Mouse (Mus musculus): ENCODE measurements around the gene Tspan3. TPM values are rescaled to one million over a fixed set of nuclear protein-coding genes. Genes with fewer than 3 reads are reported as not detected.

Gene Tspan3
- polyA plus RNA-seq, 1 experiment from 2014 or later: 318 TPM

- H3K27ac ChIP-seq (replicated peaks): no peak overlapping the region
- no peaks in the 10 kb centered on the region for H3K27me3 ChIP-seq (ENCODE audit: control insufficient read depth, insufficient read depth, low read length)
- ATAC-seq (ENCODE audit: low FRiP score, low TSS enrichment): no peak
- DNase-seq (ENCODE audit: low spot score): no peak
- H3K4me1 ChIP-seq (replicated peaks; ENCODE audit: control insufficient read depth, insufficient read depth): no peaks in the 10 kb centered on the region
- no peak overlapping the region for H3K4me3 ChIP-seq (ENCODE audit: low read depth, low read length)
- no peak overlapping the region for H3K9ac ChIP-seq (ENCODE audit: low read length)
- no peaks in the 10 kb centered on the region for H3K9me3 ChIP-seq (ENCODE audit: control insufficient read depth, low read length)
- TF ChIP-seq CTCF (IDR thresholded peaks at IDR 0.05; ENCODE audit: low read depth) (peak; percentile 21; the same call in 1 of the 2 replicates), EP300 (optimal IDR thresholded peaks at IDR 0.05) (no peak)
- H3K4me2 ChIP-seq (replicated peaks; ENCODE audit: low read depth): no peak overlapping the region
- no peaks in the 10 kb centered on the region for H3K36me3 ChIP-seq (ENCODE audit: control insufficient read depth, insufficient read depth, low read length)
- WGBS: 58% methylated on average over 2 of the region's 2 CpGs
Observed at GRCm38 (mm10) chr9:56119651-56120050, 45.6 kb downstream of the Tspan3 start.

GRCm38 (mm10) chr9:56118582-56118981 is 46.7 kb downstream of the Tspan3 start:
- Histone ChIP-seq H3K4me1 (replicated peaks; ENCODE audit: control insufficient read depth, insufficient read depth) (no peaks in the 10 kb centered on the region), H3K27ac (replicated peaks) (no peak overlapping the region), H3K36me3 (ENCODE audit: control insufficient read depth, insufficient read depth, low read length) (no peaks in the 10 kb centered on the region), H3K27me3 (ENCODE audit: control insufficient read depth, insufficient read depth, low read length) (no peaks in the 10 kb centered on the region), H3K9ac (ENCODE audit: low read length) (peak overlapping the region; percentile 59), H3K9me3 (ENCODE audit: control insufficient read depth, low read length) (no peaks in the 10 kb centered on the region), H3K4me2 (replicated peaks; ENCODE audit: low read depth) (peak overlapping the region; percentile 68), H3K4me3 (ENCODE audit: low read depth, low read length) (peak overlapping the region; percentile 31)
- ATAC-seq (ENCODE audit: low FRiP score, low TSS enrichment): peak; percentile 41; the same call in 1 of the 2 replicates
- WGBS: 4% methylated on average over 14 of the region's 14 CpGs
- DNase-seq (ENCODE audit: low spot score): peak; percentile 77
- TF ChIP-seq EP300 (optimal IDR thresholded peaks at IDR 0.05) (no peak), CTCF (IDR thresholded peaks at IDR 0.05; ENCODE audit: low read depth) (peak; percentile 99)

DNA sequence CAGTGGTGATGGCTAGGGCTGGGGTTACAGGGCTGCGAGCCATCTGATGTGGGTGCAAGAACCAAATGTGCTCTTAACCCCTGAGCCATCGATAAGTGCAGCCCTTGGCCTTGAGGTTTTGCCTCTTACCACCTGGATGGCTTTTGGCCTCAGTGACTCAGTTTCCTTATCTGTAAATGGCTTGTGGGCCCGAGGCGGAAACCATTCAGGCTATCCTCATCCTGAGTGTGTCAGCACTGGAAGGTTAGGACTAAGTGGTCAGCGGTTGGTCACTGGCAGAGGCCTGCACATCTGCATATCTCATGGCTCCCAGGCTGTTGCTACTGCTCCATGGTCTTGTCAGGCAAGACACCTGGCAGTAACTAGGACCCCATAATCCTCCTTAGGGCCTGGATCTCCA is 47.2 kb downstream of the Tspan3 start:
- H3K4me2 ChIP-seq (replicated peaks; ENCODE audit: low read depth): no peak overlapping the region; the same call in 1 of the 2 replicates
- no peak overlapping the region for H3K4me3 ChIP-seq (ENCODE audit: low read depth, low read length)
- no peak overlapping the region for H3K9ac ChIP-seq (ENCODE audit: low read length)
- no peaks in the 10 kb centered on the region for H3K36me3 ChIP-seq (ENCODE audit: control insufficient read depth, insufficient read depth, low read length)
- no peak overlapping the region for H3K27ac ChIP-seq (replicated peaks)
- ATAC-seq (ENCODE audit: low FRiP score, low TSS enrichment) (no peak), DNase-seq (ENCODE audit: low spot score) (no peak)
- TF ChIP-seq CTCF (IDR thresholded peaks at IDR 0.05; ENCODE audit: low read depth) (no peak), EP300 (optimal IDR thresholded peaks at IDR 0.05) (no peak)
- WGBS: 83% methylated on average over 5 of the region's 5 CpGs
- H3K9me3 ChIP-seq (ENCODE audit: control insufficient read depth, low read length): no peaks in the 10 kb centered on the region
- no peaks in the 10 kb centered on the region for H3K27me3 ChIP-seq (ENCODE audit: control insufficient read depth, insufficient read depth, low read length)
- H3K4me1 ChIP-seq (replicated peaks; ENCODE audit: control insufficient read depth, insufficient read depth): no peaks in the 10 kb centered on the region

- no peak overlapping the region for H3K4me2 ChIP-seq (replicated peaks; ENCODE audit: low read depth)
- H3K9me3 ChIP-seq (ENCODE audit: control insufficient read depth, low read length): no peaks in the 10 kb centered on the region
- no peaks in the 10 kb centered on the region for H3K36me3 ChIP-seq (ENCODE audit: control insufficient read depth, insufficient read depth, low read length)
- H3K9ac ChIP-seq (ENCODE audit: low read length): no peak overlapping the region
- no peak for ATAC-seq (ENCODE audit: low FRiP score, low TSS enrichment)
- H3K4me3 ChIP-seq (ENCODE audit: low read depth, low read length): no peak overlapping the region
- TF ChIP-seq EP300 (optimal IDR thresholded peaks at IDR 0.05) (no peak), CTCF (IDR thresholded peaks at IDR 0.05; ENCODE audit: low read depth) (no peak)
- DNase-seq (ENCODE audit: low spot score): no peak
- WGBS: 76% methylated on average over 5 of the region's 5 CpGs
- H3K4me1 ChIP-seq (replicated peaks; ENCODE audit: control insufficient read depth, insufficient read depth): no peaks in the 10 kb centered on the region
- no peak overlapping the region for H3K27ac ChIP-seq (replicated peaks)
- H3K27me3 ChIP-seq (ENCODE audit: control insufficient read depth, insufficient read depth, low read length): no peaks in the 10 kb centered on the region
Observed at GRCm38 (mm10) chr9:56108174-56108573, 57.1 kb downstream of the Tspan3 start.

DNA sequence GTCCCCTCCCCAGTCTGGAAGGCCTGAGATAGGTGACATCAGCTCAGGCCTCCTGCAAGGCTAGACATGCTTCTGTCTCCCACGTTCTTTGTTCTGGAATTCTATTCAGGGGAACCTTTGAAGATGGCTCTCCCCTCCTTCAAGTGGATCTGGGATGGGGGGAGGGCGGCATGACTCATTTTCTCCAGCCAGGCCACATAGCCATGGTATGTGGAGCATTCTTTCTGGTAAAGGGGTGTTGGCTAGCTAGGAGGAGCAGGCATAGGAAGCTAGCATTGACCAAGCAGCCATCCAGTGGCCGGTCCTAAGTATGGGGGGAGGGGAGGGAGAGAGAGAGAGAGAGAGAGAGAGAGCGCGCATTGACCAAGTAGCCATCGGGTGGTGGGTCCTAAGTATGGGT is 57.8 kb downstream of the Tspan3 start:
- no peaks in the 10 kb centered on the region for H3K4me1 ChIP-seq (replicated peaks; ENCODE audit: control insufficient read depth, insufficient read depth)
- no peaks in the 10 kb centered on the region for H3K9me3 ChIP-seq (ENCODE audit: control insufficient read depth, low read length)
- no peak overlapping the region for H3K27ac ChIP-seq (replicated peaks)
- no peak for DNase-seq (ENCODE audit: low spot score)
- TF ChIP-seq EP300 (optimal IDR thresholded peaks at IDR 0.05) (no peak), CTCF (IDR thresholded peaks at IDR 0.05; ENCODE audit: low read depth) (no peak)
- H3K4me3 ChIP-seq (ENCODE audit: low read depth, low read length): no peak overlapping the region
- no peaks in the 10 kb centered on the region for H3K27me3 ChIP-seq (ENCODE audit: control insufficient read depth, insufficient read depth, low read length)
- no peak overlapping the region for H3K9ac ChIP-seq (ENCODE audit: low read length)
- H3K4me2 ChIP-seq (replicated peaks; ENCODE audit: low read depth): no peak overlapping the region
- 68% methylated on average over 6 of the region's 6 CpGs for WGBS
- no peak for ATAC-seq (ENCODE audit: low FRiP score, low TSS enrichment)
- H3K36me3 ChIP-seq (ENCODE audit: control insufficient read depth, insufficient read depth, low read length): no peaks in the 10 kb centered on the region

DNA sequence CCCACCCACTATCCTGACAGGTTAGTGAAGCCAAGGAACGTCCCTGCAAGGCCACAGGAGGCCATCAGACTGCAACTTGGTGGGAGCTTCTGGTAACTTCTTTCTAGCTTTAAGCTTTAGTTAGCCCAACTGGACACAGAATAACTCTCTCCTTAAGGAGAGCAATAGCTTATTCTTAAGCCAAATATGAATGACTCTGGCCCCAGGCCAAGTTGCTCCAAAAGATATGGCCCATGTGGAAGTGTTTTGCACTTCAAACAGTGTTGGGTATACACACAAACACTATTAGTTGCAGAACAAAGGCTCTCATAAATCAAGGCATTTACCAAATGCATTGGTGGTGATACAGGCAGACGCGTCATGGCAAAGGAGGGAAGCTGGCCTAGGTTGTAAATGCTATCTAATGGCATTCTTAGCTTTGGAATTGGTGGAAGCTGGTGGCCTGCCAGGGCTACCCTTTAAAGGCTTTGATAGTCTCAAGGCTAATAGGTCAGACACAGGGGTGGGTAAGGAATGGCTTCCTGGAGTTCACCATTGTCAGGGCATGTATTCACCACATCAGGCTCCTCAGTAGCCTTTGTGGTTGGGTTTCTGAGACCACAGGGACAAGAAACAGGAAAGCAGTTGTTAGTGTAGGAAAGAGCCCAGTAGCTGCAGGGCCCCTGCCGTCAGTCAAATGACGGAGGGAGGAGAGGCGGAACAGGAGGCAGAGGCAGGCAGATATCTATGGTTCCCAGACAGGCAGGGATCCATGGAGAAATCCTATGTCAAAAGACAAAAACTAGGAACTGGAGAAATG is 58.8 kb downstream of the Tspan3 start:
- no peak overlapping the region for H3K4me2 ChIP-seq (replicated peaks; ENCODE audit: low read depth)
- no peak overlapping the region for H3K9ac ChIP-seq (ENCODE audit: low read length)
- 78% methylated on average over 6 of the region's 6 CpGs for WGBS
- no peak for ATAC-seq (ENCODE audit: low FRiP score, low TSS enrichment)
- H3K36me3 ChIP-seq (ENCODE audit: control insufficient read depth, insufficient read depth, low read length): no peaks in the 10 kb centered on the region
- no peak overlapping the region for H3K4me3 ChIP-seq (ENCODE audit: low read depth, low read length)
- no peaks in the 10 kb centered on the region for H3K27me3 ChIP-seq (ENCODE audit: control insufficient read depth, insufficient read depth, low read length)
- DNase-seq (ENCODE audit: low spot score): no peak
- H3K27ac ChIP-seq (replicated peaks): no peak overlapping the region
- H3K9me3 ChIP-seq (ENCODE audit: control insufficient read depth, low read length): no peaks in the 10 kb centered on the region
- H3K4me1 ChIP-seq (replicated peaks; ENCODE audit: control insufficient read depth, insufficient read depth): no peaks in the 10 kb centered on the region
- TF ChIP-seq EP300 (optimal IDR thresholded peaks at IDR 0.05) (no peak), CTCF (IDR thresholded peaks at IDR 0.05; ENCODE audit: low read depth) (no peak)
